Mouse (Mus musculus) colon, adult 2 months (tissue): ENCODE results near the gene Zfp113. TPM values are rescaled to one million over a fixed set of nuclear protein-coding genes. Genes with fewer than 3 reads are reported as not detected.

ENCODE experiments used
- polyA plus RNA-seq: library from polyadenylated mRNA; depleted of rRNA; stranded (reverse); fragments of >200 nt; gene quantifications from 2 replicates; pipeline ENCODE4 v1.2.3, GENCODE M21; 2012; rRNA removed

Gene Zfp113
- 2.3 and 2.9 TPM in 2 replicates for polyA plus RNA-seq

DNA sequence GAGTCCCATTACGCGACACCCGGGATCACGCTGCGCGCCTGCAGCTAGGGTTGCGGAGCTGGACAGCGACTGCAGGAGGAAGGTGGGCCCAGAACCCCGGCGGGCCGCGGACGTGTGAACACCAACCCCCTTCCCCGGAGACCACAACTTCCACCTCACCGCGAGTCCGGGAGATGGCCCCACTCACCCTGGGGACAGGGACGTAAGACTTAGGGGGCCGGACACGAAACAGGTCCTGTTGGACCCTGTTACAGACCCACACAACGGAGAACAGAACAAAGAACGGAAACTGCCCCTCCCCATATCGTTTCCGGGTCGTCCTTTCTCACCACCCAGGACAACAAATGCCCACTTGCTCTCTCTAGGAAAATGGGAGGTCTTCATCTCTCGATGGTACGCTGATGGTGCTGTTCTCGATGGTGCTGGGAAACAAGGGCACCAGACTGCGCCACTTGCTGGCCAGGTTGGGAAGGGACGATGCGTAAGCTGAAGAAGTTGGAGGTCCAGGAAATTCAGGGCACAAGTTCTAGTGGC, at the start of gene Zfp113:
Zfp113 (minus strand) TSS at position 302 of the 534 bp plus-strand sequence.

DNA sequence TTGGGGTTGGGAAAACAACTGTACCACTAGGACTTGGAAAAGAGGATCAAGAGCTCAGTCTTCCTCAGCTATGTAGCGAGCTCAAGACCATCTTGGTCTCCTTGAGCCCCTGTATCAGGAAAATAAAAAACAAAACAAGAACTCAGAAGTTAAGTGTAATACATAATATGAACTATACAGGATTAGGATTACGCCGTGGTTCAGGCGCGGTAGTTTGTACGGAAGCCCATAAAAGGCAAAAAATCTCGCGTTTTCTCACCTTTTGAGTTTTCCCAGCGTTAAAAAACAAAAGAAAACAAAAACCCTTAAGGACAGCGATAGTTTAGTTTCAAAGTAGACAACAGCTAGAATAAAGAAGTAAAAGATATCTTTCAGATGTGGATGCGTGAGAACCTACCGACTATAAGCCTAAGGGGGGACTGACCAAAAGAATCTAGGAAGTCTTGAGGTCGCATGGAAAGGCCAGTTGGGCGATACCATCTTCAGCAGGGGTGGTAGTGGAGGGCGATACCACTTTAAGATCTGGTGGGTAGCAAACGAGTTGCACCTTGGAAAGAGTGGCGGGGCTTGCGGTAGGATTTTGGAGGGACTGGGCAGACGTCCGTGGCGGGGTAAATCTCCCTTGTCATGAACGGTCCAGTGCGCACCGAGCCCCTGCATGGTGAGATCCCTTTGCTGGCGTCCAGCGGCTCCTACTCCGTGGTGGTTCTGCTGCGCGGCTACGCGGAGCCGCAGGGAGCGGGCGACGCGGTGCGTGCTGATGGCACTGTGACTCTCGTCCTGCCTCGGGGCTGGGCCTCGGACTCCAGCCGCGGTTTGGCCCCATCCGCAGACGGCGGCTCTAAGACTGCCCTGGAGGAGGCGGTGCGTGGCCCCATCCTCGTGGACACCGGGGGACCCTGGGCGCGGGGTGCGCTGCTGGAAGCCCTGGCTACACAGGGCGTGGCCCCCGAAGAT, 38.5 kb upstream of the Zfp113 start, which contains the start of gene Mblac1:
Mblac1 (plus strand) TSS at position 544 of the 957 bp plus-strand sequence.

DNA sequence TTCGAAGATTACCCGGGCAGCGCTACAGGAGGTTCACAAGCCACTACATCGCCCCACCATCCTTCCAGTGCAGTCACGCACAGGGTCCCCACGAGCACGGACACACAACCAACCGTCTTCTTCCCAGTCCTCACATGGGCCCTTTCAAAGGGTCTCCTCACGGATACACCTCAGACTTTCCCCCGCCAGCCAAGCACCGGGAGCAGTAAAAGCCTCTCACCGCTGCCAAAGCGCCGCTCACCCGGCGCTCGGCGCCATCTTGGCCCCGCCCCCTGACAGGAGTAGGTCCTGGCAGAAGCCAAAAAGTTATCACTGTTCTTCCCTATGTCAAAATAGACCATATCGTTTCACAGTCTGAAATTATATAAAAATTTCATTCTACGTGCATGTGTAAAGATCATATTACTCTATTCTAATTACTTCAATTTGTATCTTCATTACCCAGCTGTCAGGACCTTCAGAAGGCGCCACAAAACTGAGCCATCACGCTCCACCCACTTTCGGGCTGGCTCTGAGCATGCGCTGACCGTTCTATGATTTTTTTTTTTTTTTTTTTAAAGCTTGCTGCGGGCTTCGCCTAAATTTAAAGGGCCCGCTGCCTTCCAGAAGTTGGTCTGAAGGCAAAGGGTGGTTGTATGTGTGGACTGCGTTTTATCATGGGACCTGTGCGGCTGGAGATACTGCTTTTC, 31.6 kb upstream of the Zfp113 start, which contains the start of the genes Taf6 and Cnpy4:
Taf6 (minus strand) TSS at position 502 of the 689 bp plus-strand sequence.
Cnpy4 (plus strand) TSS at position 536 of the 689 bp plus-strand sequence.

DNA sequence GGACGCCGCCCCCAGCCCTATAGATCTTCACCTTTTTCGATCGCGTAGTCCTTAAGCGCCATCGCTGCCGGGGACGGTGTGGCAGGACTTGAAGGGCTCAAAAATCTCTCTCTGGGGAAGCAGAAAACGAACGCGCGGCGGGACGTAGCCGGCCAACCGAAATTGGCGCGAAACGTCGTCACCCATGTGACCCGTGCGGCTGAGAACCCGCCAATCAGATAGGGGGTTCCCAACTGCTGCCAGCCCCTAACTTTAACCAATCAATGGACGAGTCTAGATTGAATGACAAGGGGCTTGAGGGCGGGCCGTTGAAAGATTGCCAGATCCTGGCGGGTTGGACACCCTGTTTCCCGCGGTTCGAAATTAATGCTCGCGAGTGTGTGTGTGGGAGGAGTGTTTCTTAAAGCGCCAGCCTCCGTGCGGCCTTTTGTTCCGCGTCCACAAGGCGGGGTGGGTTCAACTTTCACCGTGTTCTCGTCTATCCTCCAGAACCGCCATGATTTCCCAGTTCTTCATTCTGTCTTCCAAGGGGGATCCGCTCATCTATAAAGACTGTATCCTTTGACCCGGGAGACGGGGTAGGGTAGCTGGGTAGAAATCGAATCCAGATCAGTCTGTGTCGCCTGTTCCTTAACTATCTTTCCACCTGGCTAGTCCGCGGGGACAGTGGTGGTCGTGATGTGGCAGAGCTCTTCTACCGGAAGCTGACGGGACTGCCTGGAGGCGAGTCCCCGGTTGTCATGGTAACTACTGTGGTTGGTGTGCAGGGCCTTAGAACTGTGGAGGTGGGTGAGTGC, 16.3 kb upstream of the Zfp113 start, which contains the start of the genes Ap4m1 and Mcm7:
Ap4m1 (plus strand) TSS at position 308 of the 797 bp plus-strand sequence.
Mcm7 (minus strand) TSS at position 728 of the 797 bp plus-strand sequence.

GRCm38 (mm10) chr5:138160842-138161665, 5.5 kb upstream of the Zfp113 start, which contains the start of gene Cops6:
Gene Cops6, plus strand, starts transcription at chr5:138161071.

DNA sequence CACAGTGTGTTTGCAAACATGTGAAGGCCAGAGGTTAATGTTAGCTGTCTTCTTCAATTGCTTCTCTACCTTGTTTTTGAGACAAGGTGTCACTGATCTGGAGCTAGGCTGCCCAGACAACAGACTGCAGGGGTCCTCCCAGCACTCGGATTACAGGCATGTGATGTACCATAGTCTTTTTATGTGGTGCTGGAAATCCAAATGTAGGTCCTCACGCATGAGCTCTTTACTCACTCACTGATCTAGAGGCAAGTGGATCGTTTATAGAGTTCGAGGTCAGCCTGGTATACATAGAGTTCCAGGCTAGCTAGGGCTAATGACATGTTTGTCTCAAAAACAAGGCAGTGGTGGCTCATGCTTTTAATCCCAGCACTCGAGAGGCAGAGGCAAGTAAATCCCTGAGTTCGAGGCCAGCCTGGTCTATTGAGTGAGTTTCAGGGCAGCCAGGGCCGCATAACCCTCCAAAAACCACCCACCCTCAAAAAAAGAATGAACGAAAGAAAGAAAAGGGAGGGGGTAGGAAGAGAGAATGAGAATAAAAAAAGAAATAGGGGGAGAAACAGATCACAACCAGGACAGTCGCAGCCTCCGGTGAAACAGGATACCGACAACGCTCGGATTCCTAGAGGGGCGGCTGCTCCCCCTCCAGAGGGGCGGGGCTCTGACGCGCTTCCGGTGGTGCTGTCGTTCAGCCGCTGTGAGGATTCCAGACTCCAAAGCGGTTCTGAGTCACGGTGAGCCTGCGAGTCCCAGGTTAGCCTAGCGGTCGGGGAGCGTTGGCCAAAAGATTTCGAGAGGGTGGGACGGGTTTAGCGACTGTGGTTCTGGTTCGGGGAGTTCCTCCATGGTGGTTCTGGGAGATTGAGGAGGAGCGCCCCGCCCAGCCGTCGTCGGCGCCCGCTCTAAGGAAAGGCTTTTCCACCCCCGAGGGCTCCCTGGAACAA, 39.0 kb downstream of the Zfp113 start, which contains the start of gene Zscan21:
Zscan21 (plus strand) TSS at position 649 of the 944 bp plus-strand sequence.

Other genes with a start within 250 kb of the Zfp113 start
- gene Cyp3a13, start 234.1 kb downstream of the Zfp113 start, polyA plus RNA-seq = 5.7 and 7.1 TPM in 2 replicates
- gene Gjc3, start 192.6 kb downstream of the Zfp113 start, polyA plus RNA-seq = 0.12 and 0.35 TPM in 2 replicates
- gene Azgp1, start 174.2 kb downstream of the Zfp113 start, polyA plus RNA-seq = 0.88 and 1.7 TPM in 2 replicates
- not detected in 2 replicates for gene Smok3a, start 134.5 kb downstream of the Zfp113 start, polyA plus RNA-seq
- not detected in 2 replicates for gene Smok3b, start 134.3 kb downstream of the Zfp113 start, polyA plus RNA-seq
- not detected in 2 replicates for gene Smok3c, start 102.5 kb downstream of the Zfp113 start, polyA plus RNA-seq
- 3.5 and 4.0 TPM in 2 replicates for gene Zkscan1, start 70.7 kb downstream of the Zfp113 start, polyA plus RNA-seq
- 5.9 and 6.5 TPM in 2 replicates for gene Zscan21, start 38.8 kb downstream of the Zfp113 start, polyA plus RNA-seq
- gene Cops6, start 5.3 kb upstream of the Zfp113 start, polyA plus RNA-seq = 61.9 and 65.8 TPM in 2 replicates
- gene Ap4m1, start 16.3 kb upstream of the Zfp113 start, polyA plus RNA-seq = 24.4 and 31.9 TPM in 2 replicates
- 24.7 and 26.8 TPM in 2 replicates for gene Mcm7, start 16.7 kb upstream of the Zfp113 start, polyA plus RNA-seq
- 39.3 and 55.2 TPM in 2 replicates for gene Taf6, start 31.7 kb upstream of the Zfp113 start, polyA plus RNA-seq
- 2.9 and 3.3 TPM in 2 replicates for gene Cnpy4, start 31.7 kb upstream of the Zfp113 start, polyA plus RNA-seq
- 7.7 and 9.6 TPM in 2 replicates for gene Mblac1, start 38.6 kb upstream of the Zfp113 start, polyA plus RNA-seq
- 1.8 and 2.0 TPM in 2 replicates for gene Nxpe5, start 70.2 kb upstream of the Zfp113 start, polyA plus RNA-seq
- 176 and 202 TPM in 2 replicates for gene Lamtor4, start 99.7 kb upstream of the Zfp113 start, polyA plus RNA-seq
- 60.0 and 79.7 TPM in 2 replicates for gene BC037034, start 108.3 kb upstream of the Zfp113 start, polyA plus RNA-seq
- gene Gal3st4, start 117.1 kb upstream of the Zfp113 start, polyA plus RNA-seq = 0.52 and 0.76 TPM in 2 replicates
- not detected in 2 replicates for gene Gm43720, start 124.2 kb upstream of the Zfp113 start, polyA plus RNA-seq
- 2.2 and 3.5 TPM in 2 replicates for gene Gpc2, start 124.3 kb upstream of the Zfp113 start, polyA plus RNA-seq
- gene Stag3, start 124.5 kb upstream of the Zfp113 start, polyA plus RNA-seq = 0.50 and 0.75 TPM in 2 replicates
- 0.38 TPM in 1 of 2 replicates, not detected in the other for gene Pvrig, start 186.2 kb upstream of the Zfp113 start, polyA plus RNA-seq